Mouse (Mus musculus) erythroblast, embryonic 14.5 days (primary cell): ENCODE data around the gene Izumo2.

Source experiments
- GATA1 ChIP-seq: IDR thresholded peaks from 2 replicates; pipeline ENCODE4 v1.6.1; 2012; ENCODE audit warnings: low read length, inconsistent platforms, mixed read lengths
- TAL1 ChIP-seq: IDR thresholded peaks from 3 replicates; pipeline ENCODE4 v1.6.1; 2012; ENCODE audit warnings: low read length, inconsistent platforms, mixed read lengths

DNA sequence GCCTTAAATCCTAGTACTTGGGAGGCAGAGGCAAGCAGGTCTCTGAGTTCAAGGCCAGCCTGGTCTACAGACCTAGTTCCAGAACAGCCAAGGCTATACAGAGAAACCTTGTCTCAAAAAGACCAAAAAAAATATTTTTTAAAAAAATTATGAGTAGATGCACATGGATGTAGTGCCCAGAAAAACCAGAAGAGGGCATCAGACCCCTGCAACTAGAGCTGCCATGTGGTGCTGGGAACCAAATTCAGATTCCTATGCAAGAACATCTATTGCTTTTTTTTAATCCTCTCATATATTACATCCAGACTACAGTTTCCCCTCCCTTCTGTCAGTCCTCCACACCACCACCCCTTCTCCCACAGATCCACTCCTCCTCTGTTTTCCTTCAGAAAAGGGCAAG lies 2.2 kb upstream of the Izumo2 start:
- no peak for TF ChIP-seq GATA1
- TF ChIP-seq TAL1 = no peak
